Mouse (Mus musculus) hindbrain, embryonic 16.5 days (tissue): ENCODE measurements around the gene Tbx20. TPM values are rescaled to one million over a fixed set of nuclear protein-coding genes. Genes with fewer than 3 reads are reported as not detected.

ENCODE experiments used
- ATAC-seq: fragments of 200-750 bp; cut with Nextera tagmentation; 2 replicates; pipeline ENCODE4 v1.8.0; 2017; ENCODE audit warnings: moderate TSS enrichment, moderate library complexity
- H3K27ac ChIP-seq: fragments of 300-500 bp; sonication (generic); 2 replicates; pipeline ENCODE4 v1.5.1; 2014; ENCODE audit warnings: low read depth, mild to moderate bottlenecking, control low read depth, low read length, moderate library complexity
- H3K27me3 ChIP-seq: fragments of 300-500 bp; sonication (generic); replicated peaks from 2 replicates; pipeline ENCODE4 v1.6.1; 2014; ENCODE audit warnings: low read length; ENCODE audit not compliant: control insufficient read depth, insufficient read depth
- H3K36me3 ChIP-seq: fragments of 300-500 bp; sonication (generic); 2 replicates; pipeline ENCODE4 v1.6.1; 2014; ENCODE audit warnings: mild to moderate bottlenecking, low read length, moderate library complexity, mixed read lengths; ENCODE audit not compliant: control insufficient read depth, insufficient read depth
- H3K4me1 ChIP-seq: fragments of 300-500 bp; sonication (generic); 2 replicates; pipeline ENCODE4 v1.6.1; 2014; ENCODE audit warnings: low read depth, low read length; ENCODE audit not compliant: control insufficient read depth, insufficient read depth
- H3K4me2 ChIP-seq: fragments of 300-500 bp; sonication (generic); 2 replicates; pipeline ENCODE4 v1.6.1; 2014; ENCODE audit warnings: mild to moderate bottlenecking, low read length, control low read depth, moderate library complexity
- H3K4me3 ChIP-seq: fragments of 300-500 bp; sonication (generic); 2 replicates; pipeline ENCODE4 v1.5.1; 2014; ENCODE audit warnings: mild to moderate bottlenecking, low read length, control low read depth, moderate library complexity
- H3K9ac ChIP-seq: fragments of 300-500 bp; sonication (generic); 2 replicates; pipeline ENCODE4 v1.6.1; 2014; ENCODE audit warnings: low read depth, mild to moderate bottlenecking, control low read depth, low read length, moderate library complexity
- H3K9me3 ChIP-seq: fragments of 300-500 bp; sonication (generic); 2 replicates; pipeline ENCODE4 v1.6.1; 2014; ENCODE audit warnings: mild to moderate bottlenecking, low read length, moderate library complexity; ENCODE audit not compliant: control insufficient read depth
- WGBS: fragments of 180-500 bp; shearing (Covaris S2); extraction: QIAGEN DNeasy Blood & Tissue Kit; methylation state at CpG from one replicate; pipeline ENCODE4 v1.1.7; 2014; 5-methylcytosine and 5-hydroxymethylcytosine counted together
- polyA plus RNA-seq: library from polyadenylated mRNA; unstranded; fragments of >200 nt; fragmentation: Nextera tagmentation; extraction: Ambion mirVana; gene quantifications from 2 replicates; pipeline ENCODE4 v1.2.1, GENCODE M21; 2015

Tbx20 gene
- polyA plus RNA-seq, 1 experiment from 2014 or later = 0.78 TPM

DNA sequence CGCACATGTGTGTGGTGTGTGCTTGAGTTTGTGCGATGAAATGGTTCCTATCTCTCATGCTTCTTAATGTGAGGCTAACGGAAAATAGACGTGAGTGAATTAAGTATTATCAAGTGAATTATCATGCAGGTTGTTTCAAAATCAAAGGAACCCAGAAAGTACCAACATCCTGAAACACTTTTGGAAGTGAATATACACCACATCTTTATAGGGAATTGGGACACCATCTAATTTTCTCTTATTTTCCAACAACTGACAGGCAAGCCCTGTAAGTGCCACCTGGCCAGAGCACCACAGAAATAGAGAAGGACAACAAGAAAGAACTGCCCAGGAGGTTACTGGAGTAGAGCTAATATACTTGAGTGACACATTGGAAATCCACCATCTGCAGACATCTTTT, 2.4 kb downstream of the Tbx20 start:
- H3K27ac ChIP-seq = no peak overlapping the region
- no peaks in the 10 kb centered on the region for H3K36me3 ChIP-seq
- 10% methylated on average over 4 of the region's 4 CpGs for WGBS
- H3K4me2 ChIP-seq = no peak overlapping the region
- H3K27me3 ChIP-seq = peaks cover 55% of the 10 kb centered on the region
- no peak for ATAC-seq
- H3K9me3 ChIP-seq = no peaks in the 10 kb centered on the region
- no peak overlapping the region for H3K4me3 ChIP-seq
- peaks cover 7% of the 10 kb centered on the region; the same call in 1 of the 2 replicates for H3K4me1 ChIP-seq
- H3K9ac ChIP-seq = no peak overlapping the region

DNA sequence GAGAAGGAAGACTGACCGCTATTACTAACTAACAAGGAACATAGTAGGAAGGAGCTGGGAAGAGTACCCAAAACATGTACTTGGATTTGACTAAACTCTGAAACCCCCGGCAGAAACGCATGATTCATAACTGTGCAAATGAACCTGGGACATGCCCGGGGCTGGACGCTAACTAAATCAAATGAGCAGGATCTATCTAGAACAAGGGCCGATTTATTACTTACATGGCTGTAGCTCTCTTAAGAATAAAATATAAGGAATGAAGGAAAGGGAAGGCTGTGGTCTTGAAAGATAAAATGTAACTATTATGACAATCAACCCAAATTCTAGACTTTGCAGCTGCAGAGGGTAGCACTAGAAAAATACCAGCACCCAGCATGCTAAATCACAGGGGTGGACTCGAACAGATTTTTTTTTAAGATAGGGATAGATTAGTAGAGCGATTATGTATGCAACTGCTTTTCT, 3.1 kb downstream of the Tbx20 start:
- Histone ChIP-seq H3K4me3 (no peak overlapping the region), H3K4me2 (no peak overlapping the region), H3K27ac (no peak overlapping the region), H3K27me3 (peaks cover 51% of the 10 kb centered on the region), H3K4me1 (peaks cover 7% of the 10 kb centered on the region; the same call in 1 of the 2 replicates), H3K9me3 (no peaks in the 10 kb centered on the region), H3K9ac (no peak overlapping the region), H3K36me3 (no peaks in the 10 kb centered on the region)
- 4% methylated on average over 8 of the region's 8 CpGs for WGBS
- no peak for ATAC-seq

DNA sequence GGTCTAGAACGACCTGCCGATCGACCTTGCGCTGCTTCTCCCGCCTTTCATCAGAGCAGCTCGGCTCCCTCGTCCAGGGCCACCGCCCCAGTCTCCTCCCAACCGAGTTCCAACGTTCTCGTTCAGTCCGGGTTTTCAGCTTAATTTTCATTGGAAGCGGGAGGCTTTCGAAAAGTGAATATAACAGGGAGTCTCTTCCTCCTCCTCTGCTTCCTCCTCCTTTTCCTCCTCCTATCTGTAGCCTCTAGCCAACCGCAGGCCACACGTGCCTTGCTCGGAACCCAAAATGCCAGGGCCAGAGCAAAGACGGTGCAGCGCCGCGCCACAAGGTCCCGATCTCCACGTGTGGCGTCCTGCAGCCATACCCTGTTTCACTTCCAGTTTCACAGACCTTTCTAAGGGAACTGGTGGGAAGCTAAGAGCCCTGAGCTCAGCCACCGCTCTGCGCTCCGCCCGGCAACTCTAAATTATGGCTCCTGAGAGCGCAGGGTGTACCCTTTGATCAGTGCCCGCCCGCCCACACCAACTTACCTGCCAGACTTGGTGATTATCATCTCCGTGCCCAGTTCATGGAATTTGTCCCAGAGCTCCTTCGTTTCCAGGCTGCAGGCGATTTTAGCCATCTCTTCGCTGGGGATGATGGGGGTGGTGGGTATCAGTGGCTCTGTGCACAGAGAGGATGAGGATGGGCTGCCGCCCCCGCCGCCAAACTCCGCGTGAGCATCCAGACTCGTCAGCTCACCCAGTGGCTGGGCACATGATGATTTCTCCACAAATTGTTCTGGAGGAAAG, 3.8 kb downstream of the Tbx20 start:
- H3K36me3 ChIP-seq = no peaks in the 10 kb centered on the region
- peak overlapping the region; percentile 12 for H3K4me3 ChIP-seq
- WGBS = 0% methylated on average over 41 of the region's 41 CpGs
- H3K9me3 ChIP-seq = no peaks in the 10 kb centered on the region
- H3K4me2 ChIP-seq = peak overlapping the region; percentile 37
- peaks cover 7% of the 10 kb centered on the region; the same call in 1 of the 2 replicates for H3K4me1 ChIP-seq
- no peak overlapping the region for H3K27ac ChIP-seq
- H3K27me3 ChIP-seq = peaks cover 52% of the 10 kb centered on the region
- H3K9ac ChIP-seq = no peak overlapping the region
- 0 out of 2 replicates have a peak, but pooled peaks have one; percentile 25 for ATAC-seq

DNA sequence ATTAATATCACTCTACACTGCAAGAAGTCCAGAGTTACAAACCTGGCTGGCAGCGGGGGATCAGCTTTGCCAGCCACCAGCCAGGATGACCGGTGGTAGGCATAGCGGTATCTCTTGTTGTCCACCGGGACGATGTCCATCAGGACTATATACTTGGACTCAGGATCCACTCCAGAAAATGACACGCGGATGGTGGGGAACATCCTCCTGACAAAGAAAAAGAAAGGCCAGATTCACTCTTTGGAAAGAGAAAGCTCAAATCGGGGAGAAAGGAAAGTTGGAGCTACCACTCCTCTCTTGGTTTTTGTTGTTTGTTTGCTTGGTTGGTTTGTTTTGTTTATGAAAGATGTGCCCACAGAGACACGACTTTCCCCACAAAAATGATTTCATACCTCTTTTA, 4.5 kb downstream of the Tbx20 start:
- no peak overlapping the region for H3K4me3 ChIP-seq
- 2% methylated on average over 9 of the region's 9 CpGs for WGBS
- H3K36me3 ChIP-seq = no peaks in the 10 kb centered on the region
- H3K27me3 ChIP-seq = peaks cover 51% of the 10 kb centered on the region
- no peak overlapping the region for H3K4me2 ChIP-seq
- H3K9me3 ChIP-seq = no peaks in the 10 kb centered on the region
- H3K4me1 ChIP-seq = peaks cover 7% of the 10 kb centered on the region; the same call in 1 of the 2 replicates
- no peak for ATAC-seq
- H3K27ac ChIP-seq = no peak overlapping the region
- no peak overlapping the region for H3K9ac ChIP-seq

DNA sequence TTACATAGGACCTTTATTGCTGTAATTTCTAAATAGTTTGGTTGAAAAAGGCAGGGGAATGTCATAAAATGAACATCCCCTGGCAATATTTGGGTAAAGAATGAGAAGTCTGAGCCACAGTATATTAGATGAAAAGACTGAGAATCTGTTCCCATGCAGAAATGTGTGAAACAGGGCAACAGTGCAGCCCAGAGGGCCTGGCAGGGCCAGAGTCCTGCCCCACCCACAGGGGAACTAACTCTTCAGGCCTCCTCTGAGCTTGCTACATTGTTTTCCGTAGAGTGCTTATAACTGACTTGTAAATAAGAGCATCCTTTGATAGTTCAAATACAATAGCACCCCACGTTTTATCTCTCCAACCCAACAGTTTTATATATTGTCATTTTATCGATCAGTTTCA, 7.0 kb downstream of the Tbx20 start:
- no peaks in the 10 kb centered on the region for H3K9me3 ChIP-seq
- ATAC-seq = no peak
- H3K36me3 ChIP-seq = no peaks in the 10 kb centered on the region
- 47% methylated on average over 3 of the region's 3 CpGs for WGBS
- no peaks in the 10 kb centered on the region; the same call in 1 of the 2 replicates for H3K4me1 ChIP-seq
- no peak overlapping the region for H3K4me2 ChIP-seq
- H3K4me3 ChIP-seq = no peak overlapping the region
- no peak overlapping the region for H3K9ac ChIP-seq
- H3K27ac ChIP-seq = no peak overlapping the region
- peaks cover 41% of the 10 kb centered on the region for H3K27me3 ChIP-seq

DNA sequence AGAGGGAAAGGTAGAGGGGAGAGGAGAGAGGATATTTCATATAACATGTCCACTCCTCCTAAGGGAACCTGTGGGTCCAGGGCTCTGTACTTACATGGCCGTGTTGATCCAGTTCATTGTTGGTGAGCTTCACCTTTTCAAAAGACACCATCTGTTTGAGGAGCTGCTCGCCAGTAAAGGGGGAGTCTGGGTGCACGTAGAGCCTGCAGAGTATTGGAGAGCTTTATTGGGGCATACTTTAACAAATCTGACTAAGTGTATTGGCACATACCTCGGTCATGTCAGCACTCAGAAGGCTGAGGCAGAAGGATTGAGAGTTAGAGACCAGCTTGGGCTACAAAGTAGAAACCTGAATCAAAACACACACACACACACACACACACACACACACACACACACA, 8.5 kb downstream of the Tbx20 start:
- Histone ChIP-seq H3K4me3 (no peak overlapping the region), H3K4me2 (no peak overlapping the region), H3K27me3 (peaks cover 29% of the 10 kb centered on the region), H3K9ac (no peak overlapping the region), H3K4me1 (no peaks in the 10 kb centered on the region; the same call in 1 of the 2 replicates), H3K9me3 (no peaks in the 10 kb centered on the region), H3K27ac (no peak overlapping the region), H3K36me3 (no peaks in the 10 kb centered on the region)
- no peak for ATAC-seq
- 53% methylated on average over 4 of the region's 4 CpGs for WGBS

DNA sequence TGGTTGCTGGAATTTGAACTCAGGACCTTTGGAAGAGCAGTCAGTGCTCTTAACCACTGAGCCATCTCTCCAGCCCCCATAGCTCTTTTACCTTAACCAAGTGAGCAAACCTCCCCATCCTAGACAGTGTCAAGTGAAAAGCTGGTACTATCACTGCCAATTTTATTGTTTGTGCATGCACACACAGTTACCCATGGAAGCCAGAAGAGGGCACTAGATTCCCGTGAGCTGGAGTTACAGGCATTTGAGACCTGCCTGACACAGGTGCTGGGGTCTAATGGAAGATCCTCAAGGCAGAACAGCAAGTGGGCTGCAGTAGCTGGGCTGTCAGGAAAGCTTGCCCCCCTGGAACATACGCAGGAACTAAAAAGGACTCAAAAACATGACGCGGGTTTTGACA, 13.6 kb downstream of the Tbx20 start:
- no peaks in the 10 kb centered on the region for H3K36me3 ChIP-seq
- peaks cover 9% of the 10 kb centered on the region for H3K27me3 ChIP-seq
- ATAC-seq = no peak
- 34% methylated on average over 4 of the region's 4 CpGs for WGBS
- no peak overlapping the region for H3K4me2 ChIP-seq
- no peaks in the 10 kb centered on the region for H3K4me1 ChIP-seq
- H3K4me3 ChIP-seq = no peak overlapping the region
- no peak overlapping the region for H3K27ac ChIP-seq
- no peak overlapping the region for H3K9ac ChIP-seq
- no peaks in the 10 kb centered on the region for H3K9me3 ChIP-seq

DNA sequence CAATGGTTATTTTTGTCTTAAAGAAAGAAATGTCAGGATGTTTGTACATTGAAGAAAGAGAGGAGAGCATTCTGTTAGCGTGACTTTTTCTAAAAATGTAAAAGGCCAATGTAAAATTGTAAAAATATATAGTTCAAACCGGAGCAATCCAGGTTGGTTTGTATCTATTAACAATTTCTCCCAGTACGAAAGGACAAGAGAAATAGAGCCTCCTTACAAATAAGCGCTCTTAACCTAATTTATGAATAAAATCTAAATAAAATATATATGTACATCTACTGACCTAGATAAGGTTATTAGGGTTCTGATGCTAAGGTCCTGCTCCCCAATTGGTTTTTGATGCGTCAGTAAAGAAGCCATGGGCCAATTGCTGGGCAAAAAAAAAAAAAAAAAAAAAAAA, 29.1 kb downstream of the Tbx20 start:
- Histone ChIP-seq H3K4me3 (no peak overlapping the region), H3K9me3 (no peaks in the 10 kb centered on the region), H3K4me2 (no peak overlapping the region), H3K36me3 (no peaks in the 10 kb centered on the region), H3K4me1 (no peaks in the 10 kb centered on the region), H3K27me3 (no peaks in the 10 kb centered on the region), H3K27ac (no peak overlapping the region), H3K9ac (no peak overlapping the region)
- WGBS = 94% methylated on average over 5 of the region's 5 CpGs
- ATAC-seq = no peak

DNA sequence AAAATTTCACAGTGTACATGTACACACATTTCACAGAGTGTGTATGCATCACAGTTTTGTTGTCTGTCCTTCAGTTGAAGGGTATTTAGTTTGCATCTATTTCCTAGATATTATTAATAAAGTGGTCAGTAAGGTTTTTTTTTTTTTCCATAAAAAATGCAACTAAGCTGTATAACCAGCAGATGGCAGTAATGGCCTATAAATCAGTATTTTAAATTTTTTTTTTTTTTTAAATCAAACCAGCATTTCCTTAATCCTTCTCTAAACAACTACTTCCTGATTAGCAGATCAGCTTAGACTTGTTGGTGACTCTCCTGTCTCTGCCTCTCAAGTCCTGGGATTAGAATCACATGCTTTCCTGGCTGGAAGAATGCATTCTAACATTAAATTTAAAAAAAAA, 72.9 kb downstream of the Tbx20 start:
- Histone ChIP-seq H3K4me3 (no peak overlapping the region), H3K27me3 (no peaks in the 10 kb centered on the region; the same call in 1 of the 2 replicates), H3K9me3 (no peaks in the 10 kb centered on the region), H3K27ac (no peak overlapping the region), H3K9ac (no peak overlapping the region), H3K36me3 (no peaks in the 10 kb centered on the region), H3K4me1 (no peaks in the 10 kb centered on the region), H3K4me2 (no peak overlapping the region)
- ATAC-seq = no peak
